Mouse (Mus musculus): ENCODE results near the gene Rusc1. TPM values are rescaled to one million over a fixed set of nuclear protein-coding genes. Genes with fewer than 3 reads are reported as not detected.

The Rusc1 gene
- polyA plus RNA-seq, 1 experiment from 2014 or later: 3.0 TPM

- H3K27me3 ChIP-seq: no peaks in the 10 kb centered on the region
- peaks cover 94% of the 10 kb centered on the region for H3K36me3 ChIP-seq (replicated peaks)
Observed at GRCm38 (mm10) chr3:89067265-89067664, 25.8 kb downstream of the Rusc1 start.

GRCm38 (mm10) chr3:89061696-89062095, 31.4 kb downstream of the Rusc1 start:
- 82% methylated on average over 3 of the region's 3 CpGs for WGBS (ENCODE audit: insufficient replicate concordance)
- H3K27ac ChIP-seq (replicated peaks): no peak overlapping the region
- no peaks in the 10 kb centered on the region for H3K4me1 ChIP-seq (replicated peaks)
- H3K27me3 ChIP-seq: no peaks in the 10 kb centered on the region
- H3K9ac ChIP-seq: no peak overlapping the region
- peaks cover 88% of the 10 kb centered on the region for H3K36me3 ChIP-seq (replicated peaks)
- no peak overlapping the region for H3K4me3 ChIP-seq (replicated peaks)
- no peak overlapping the region for H3K4me2 ChIP-seq
- no peaks in the 10 kb centered on the region for H3K9me3 ChIP-seq (replicated peaks)
- no peak for ATAC-seq (ENCODE audit: insufficient read depth)

More at GRCm38 (mm10) chr3:89067265-89067664, 25.8 kb downstream of the Rusc1 start:
- Histone ChIP-seq H3K4me1 (replicated peaks) (no peaks in the 10 kb centered on the region), H3K4me2 (no peak overlapping the region), H3K27ac (replicated peaks) (no peak overlapping the region), H3K9ac (no peak overlapping the region), H3K4me3 (replicated peaks) (no peak overlapping the region), H3K9me3 (replicated peaks) (no peaks in the 10 kb centered on the region)
- no peak for ATAC-seq (ENCODE audit: insufficient read depth)

GRCm38 (mm10) chr3:89058783-89059182, 34.3 kb downstream of the Rusc1 start:
- H3K4me1 ChIP-seq (replicated peaks): no peaks in the 10 kb centered on the region
- H3K36me3 ChIP-seq (replicated peaks): peaks cover 89% of the 10 kb centered on the region
- H3K9ac ChIP-seq: no peak overlapping the region
- H3K27me3 ChIP-seq: no peaks in the 10 kb centered on the region
- WGBS (ENCODE audit: insufficient replicate concordance): 76% methylated on average over 3 of the region's 3 CpGs
- H3K27ac ChIP-seq (replicated peaks): no peak overlapping the region
- H3K4me3 ChIP-seq (replicated peaks): no peak overlapping the region
- H3K4me2 ChIP-seq: no peak overlapping the region
- H3K9me3 ChIP-seq (replicated peaks): no peaks in the 10 kb centered on the region
- ATAC-seq (ENCODE audit: insufficient read depth): no peak

- Histone ChIP-seq H3K4me1 (replicated peaks) (no peaks in the 10 kb centered on the region), H3K9ac (no peak overlapping the region), H3K4me3 (replicated peaks) (no peak overlapping the region), H3K27ac (replicated peaks) (no peak overlapping the region), H3K27me3 (no peaks in the 10 kb centered on the region), H3K36me3 (replicated peaks) (peaks cover 88% of the 10 kb centered on the region), H3K4me2 (no peak overlapping the region), H3K9me3 (replicated peaks) (no peaks in the 10 kb centered on the region)
- ATAC-seq (ENCODE audit: insufficient read depth): no peak
- 90% methylated on average over 9 of the region's 9 CpGs for WGBS (ENCODE audit: insufficient replicate concordance)
Observed at GRCm38 (mm10) chr3:89058361-89058760, 34.8 kb downstream of the Rusc1 start.

GRCm38 (mm10) chr3:89043359-89043758, 49.8 kb downstream of the Rusc1 start:
- H3K9ac ChIP-seq: no peak overlapping the region
- no peak overlapping the region for H3K4me3 ChIP-seq (replicated peaks)
- H3K27me3 ChIP-seq: no peaks in the 10 kb centered on the region
- WGBS (ENCODE audit: insufficient replicate concordance): 92% methylated on average over 4 of the region's 4 CpGs
- peaks cover 90% of the 10 kb centered on the region for H3K36me3 ChIP-seq (replicated peaks)
- H3K27ac ChIP-seq (replicated peaks): no peak overlapping the region
- no peaks in the 10 kb centered on the region for H3K4me1 ChIP-seq (replicated peaks)
- no peak for ATAC-seq (ENCODE audit: insufficient read depth)
- no peak overlapping the region for H3K4me2 ChIP-seq
- H3K9me3 ChIP-seq (replicated peaks): no peaks in the 10 kb centered on the region

Other genes with a start within 250 kb of the Rusc1 start
- gene Msto1, start 179.3 kb downstream of the Rusc1 start, polyA plus RNA-seq (2015; fragmentation: Nextera tagmentation; extraction: Ambion mirVana): 12.0 and 12.9 TPM in 2 replicates
- gene Ash1l, start 142.7 kb downstream of the Rusc1 start, polyA plus RNA-seq (2015; fragmentation: Nextera tagmentation; extraction: Ambion mirVana): 4.8 and 5.2 TPM in 2 replicates
- gene Dap3, start 142.1 kb downstream of the Rusc1 start, polyA plus RNA-seq (2015; fragmentation: Nextera tagmentation; extraction: Ambion mirVana): 84.3 and 88.9 TPM in 2 replicates
- gene Gm43738, start 7.8 kb upstream of the Rusc1 start, polyA plus RNA-seq (2015; fragmentation: Nextera tagmentation; extraction: Ambion mirVana): not detected in 2 replicates
- 339 and 359 TPM in 2 replicates for gene Fdps, start 8.6 kb upstream of the Rusc1 start, polyA plus RNA-seq (2015; fragmentation: Nextera tagmentation; extraction: Ambion mirVana)
- gene Pklr, start 42.8 kb upstream of the Rusc1 start, polyA plus RNA-seq (2015; fragmentation: Nextera tagmentation; extraction: Ambion mirVana): 102 and 104 TPM in 2 replicates
- gene Hcn3, start 66.9 kb upstream of the Rusc1 start, polyA plus RNA-seq (2015; fragmentation: Nextera tagmentation; extraction: Ambion mirVana): 0.43 and 0.45 TPM in 2 replicates
- gene Clk2, start 71.5 kb upstream of the Rusc1 start, polyA plus RNA-seq (2015; fragmentation: Nextera tagmentation; extraction: Ambion mirVana): 8.5 and 10.1 TPM in 2 replicates
- gene Scamp3, start 84.2 kb upstream of the Rusc1 start, polyA plus RNA-seq (2015; fragmentation: Nextera tagmentation; extraction: Ambion mirVana): 53.0 and 53.7 TPM in 2 replicates
- gene Fam189b, start 89.8 kb upstream of the Rusc1 start, polyA plus RNA-seq (2015; fragmentation: Nextera tagmentation; extraction: Ambion mirVana): 2.4 and 2.9 TPM in 2 replicates
- 26.1 and 26.2 TPM in 2 replicates for gene Gba, start 109.6 kb upstream of the Rusc1 start, polyA plus RNA-seq (2015; fragmentation: Nextera tagmentation; extraction: Ambion mirVana)
- 1.5 and 2.1 TPM in 2 replicates for gene Thbs3, start 121.9 kb upstream of the Rusc1 start, polyA plus RNA-seq (2015; fragmentation: Nextera tagmentation; extraction: Ambion mirVana)
- 103 and 104 TPM in 2 replicates for gene Mtx1, start 133.8 kb upstream of the Rusc1 start, polyA plus RNA-seq (2015; fragmentation: Nextera tagmentation; extraction: Ambion mirVana)
- gene Muc1, start 135.7 kb upstream of the Rusc1 start, polyA plus RNA-seq (2015; fragmentation: Nextera tagmentation; extraction: Ambion mirVana): 0.50 TPM in 1 of 2 replicates, not detected in the other
- 116 and 126 TPM in 2 replicates for gene Krtcap2, start 152.7 kb upstream of the Rusc1 start, polyA plus RNA-seq (2015; fragmentation: Nextera tagmentation; extraction: Ambion mirVana)
- gene Trim46, start 153.0 kb upstream of the Rusc1 start, polyA plus RNA-seq (2015; fragmentation: Nextera tagmentation; extraction: Ambion mirVana): 0.23 and 0.31 TPM in 2 replicates
- 45.4 and 54.4 TPM in 2 replicates for gene Dpm3, start 166.0 kb upstream of the Rusc1 start, polyA plus RNA-seq (2015; fragmentation: Nextera tagmentation; extraction: Ambion mirVana)
- gene Slc50a1, start 177.3 kb upstream of the Rusc1 start, polyA plus RNA-seq (2015; fragmentation: Nextera tagmentation; extraction: Ambion mirVana): 17.5 and 17.8 TPM in 2 replicates
- gene Efna1, start 187.8 kb upstream of the Rusc1 start, polyA plus RNA-seq (2015; fragmentation: Nextera tagmentation; extraction: Ambion mirVana): 8.9 and 11.2 TPM in 2 replicates
- gene Efna3, start 229.7 kb upstream of the Rusc1 start, polyA plus RNA-seq (2015; fragmentation: Nextera tagmentation; extraction: Ambion mirVana): 0.18 and 0.58 TPM in 2 replicates
- 0.24 and 0.48 TPM in 2 replicates for gene Efna4, start 244.7 kb upstream of the Rusc1 start, polyA plus RNA-seq (2015; fragmentation: Nextera tagmentation; extraction: Ambion mirVana)

Data from liver, embryonic 15.5 days (tissue).